Mouse (Mus musculus): ENCODE results near the gene Dmwd.

Dmwd gene

DNA sequence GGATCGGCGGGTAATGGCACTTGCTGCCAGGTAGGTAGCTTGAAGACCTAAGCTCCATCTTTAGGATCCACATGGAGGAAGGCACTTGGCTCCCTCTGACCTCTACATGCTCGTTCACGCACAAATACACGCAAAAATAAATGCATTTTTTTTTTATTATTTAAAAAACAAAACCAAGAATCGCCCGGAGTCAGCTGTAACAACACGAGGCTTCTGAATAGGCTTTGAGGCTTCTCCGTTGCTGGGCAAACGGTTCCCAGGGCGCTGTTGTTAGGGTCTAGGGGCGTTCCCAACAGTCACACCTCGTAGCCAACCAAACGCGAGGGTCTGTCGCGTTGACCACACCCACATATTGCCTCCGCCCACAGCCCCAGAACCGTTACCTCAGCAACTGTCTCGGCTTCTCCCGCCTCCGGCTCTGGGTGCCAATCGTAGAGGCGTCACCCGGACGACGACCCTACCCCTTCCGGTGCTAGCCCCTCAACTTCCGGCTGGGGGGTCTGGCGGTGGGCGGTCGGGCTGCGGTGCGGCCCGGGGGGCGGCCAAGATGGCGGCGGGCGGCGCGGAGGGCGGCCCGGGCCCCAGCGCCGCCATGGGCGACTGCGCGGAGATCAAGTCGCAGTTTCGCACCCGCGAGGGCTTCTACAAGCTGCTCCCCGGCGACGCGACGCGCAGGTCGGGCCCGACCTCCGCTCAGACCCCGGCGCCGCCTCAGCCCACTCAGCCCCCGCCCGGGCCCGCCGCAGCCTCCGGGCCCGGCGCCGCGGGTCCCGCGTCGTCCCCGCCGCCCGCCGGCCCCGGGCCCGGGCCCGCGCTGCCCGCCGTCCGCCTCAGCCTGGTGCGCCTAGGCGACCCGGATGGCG is at the start of gene Dmwd:
Gene Dmwd, plus strand, starts transcription at position 505 of the 863 bp plus-strand sequence.
- peak; percentile 91 for DNase-seq (ENCODE audit: low spot score)

DNA sequence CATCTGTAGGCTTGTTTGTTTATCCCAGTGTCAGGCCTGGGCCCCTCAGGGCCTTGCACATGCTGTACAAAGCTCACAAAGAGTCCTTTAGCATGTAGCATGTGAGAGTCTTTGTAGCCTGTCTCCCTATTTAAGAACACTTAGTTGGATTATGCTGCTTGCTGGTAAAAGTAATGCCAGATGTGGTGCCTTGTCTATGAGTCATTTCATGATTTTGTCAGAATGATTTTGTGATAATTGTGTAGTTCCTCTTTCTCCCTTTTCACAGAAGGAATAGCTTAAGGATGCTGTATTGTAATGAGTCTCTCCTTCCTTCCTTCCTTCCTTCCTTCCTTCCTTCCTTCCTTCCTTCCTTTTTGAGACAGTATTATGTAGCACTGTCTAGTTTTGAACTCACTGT is 48.0 kb upstream of the Dmwd start:
- DNase-seq (ENCODE audit: low spot score): no peak

DNA sequence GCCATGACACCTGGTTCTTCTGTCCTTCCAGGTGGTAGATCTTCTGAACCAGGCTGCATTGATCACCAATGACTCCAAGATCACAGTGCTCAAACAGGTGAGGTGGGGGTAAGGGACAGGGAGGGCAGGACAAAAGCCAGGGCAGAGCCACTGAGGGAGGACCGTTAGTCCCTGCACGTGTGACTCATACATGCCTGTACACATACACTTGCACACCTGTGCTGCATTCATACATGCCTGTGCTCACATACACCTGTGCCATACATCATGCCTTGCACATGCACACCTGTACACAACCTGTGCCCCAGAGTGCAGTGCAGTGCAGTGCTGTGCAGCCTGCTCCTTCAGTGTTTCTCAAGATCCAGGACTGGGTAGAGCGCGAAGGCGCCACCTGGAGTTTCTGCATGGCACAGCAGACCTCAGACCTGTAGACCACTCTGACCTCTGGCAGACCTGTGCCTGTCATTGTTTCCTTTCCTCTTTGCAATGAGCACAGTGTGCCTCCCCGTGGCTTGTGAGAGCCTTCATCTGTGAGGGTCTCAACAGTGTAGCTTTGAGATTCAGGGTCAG is 46.9 kb upstream of the Dmwd start:
- peak; percentile 36 for DNase-seq (ENCODE audit: low spot score)

DNA sequence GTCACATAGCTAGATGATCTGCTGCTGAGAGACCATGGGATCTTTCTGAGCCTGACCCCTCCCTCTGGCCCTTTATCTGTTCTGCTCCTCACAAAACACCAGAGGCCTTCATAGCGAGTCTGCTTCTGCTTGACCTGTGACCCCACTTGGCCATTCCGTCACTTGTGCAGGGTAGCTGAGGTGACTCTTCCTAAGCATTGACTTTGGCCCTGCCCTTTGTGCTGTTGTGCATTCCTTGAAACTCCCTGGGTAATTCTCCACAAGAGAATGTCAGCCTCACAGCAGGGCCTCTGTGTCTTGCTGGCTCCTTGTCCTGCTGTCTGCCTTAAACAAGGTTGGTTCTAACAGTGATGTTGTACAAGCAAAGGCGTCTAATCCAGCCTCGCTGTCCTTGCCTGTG is 44.4 kb upstream of the Dmwd start:
- DNase-seq (ENCODE audit: low spot score): no peak

GRCm38 (mm10) chr7:19044616-19045015 is 31.4 kb upstream of the Dmwd start:
- no peak for DNase-seq (ENCODE audit: low spot score)

- peak; percentile 78 for DNase-seq (ENCODE audit: low spot score)
Observed at GRCm38 (mm10) chr7:19046286-19047069, 29.5 kb upstream of the Dmwd start.

DNA sequence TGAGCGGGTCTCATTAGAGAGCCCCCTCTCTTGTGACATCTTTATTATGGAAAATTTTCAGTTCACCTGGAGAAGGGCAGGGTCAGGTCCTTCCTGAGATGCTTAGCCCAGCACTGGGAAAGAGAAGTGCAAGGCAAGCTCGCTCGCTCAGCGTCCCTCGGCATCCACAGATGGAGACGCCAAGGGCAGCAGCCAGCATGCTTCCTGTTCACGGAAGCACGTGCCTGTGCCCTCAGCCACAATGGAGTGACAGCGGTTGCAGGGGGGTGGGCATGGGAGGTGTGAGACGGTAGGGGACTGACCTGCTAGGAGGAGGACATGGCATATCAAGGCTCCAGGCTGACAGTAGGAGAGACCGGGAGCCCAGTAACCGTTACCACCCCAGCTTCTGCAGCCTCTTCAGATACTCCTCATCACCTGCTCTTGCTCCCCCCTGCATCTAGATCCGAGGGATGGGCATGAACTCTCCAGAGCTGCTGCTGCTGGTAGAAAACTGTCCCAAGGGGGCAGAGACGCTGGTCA is 28.0 kb upstream of the Dmwd start:
- no peak for DNase-seq (ENCODE audit: low spot score)

- DNase-seq (ENCODE audit: low spot score): no peak
Observed at GRCm38 (mm10) chr7:19049252-19049651, 26.8 kb upstream of the Dmwd start.

DNA sequence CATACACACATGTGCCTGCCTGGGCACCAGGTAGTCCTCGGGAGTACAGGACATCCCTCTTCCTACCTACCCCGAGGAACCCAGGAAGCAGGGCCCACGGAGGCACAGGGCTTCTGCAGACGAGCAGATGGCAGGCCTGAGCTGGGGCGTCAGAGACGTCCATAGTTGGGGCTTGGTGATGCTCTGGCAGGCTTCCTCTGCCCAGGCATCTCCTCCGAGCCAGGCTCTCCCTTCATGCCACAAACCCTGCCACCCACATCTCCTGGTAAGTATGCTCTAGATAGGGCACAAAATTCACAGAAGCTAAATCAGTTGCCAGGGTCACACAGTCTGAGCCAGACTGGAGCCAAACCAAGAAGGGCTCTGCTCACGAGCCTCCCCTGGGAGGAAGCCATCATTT is 25.9 kb upstream of the Dmwd start:
- DNase-seq (ENCODE audit: low spot score): no peak

DNA sequence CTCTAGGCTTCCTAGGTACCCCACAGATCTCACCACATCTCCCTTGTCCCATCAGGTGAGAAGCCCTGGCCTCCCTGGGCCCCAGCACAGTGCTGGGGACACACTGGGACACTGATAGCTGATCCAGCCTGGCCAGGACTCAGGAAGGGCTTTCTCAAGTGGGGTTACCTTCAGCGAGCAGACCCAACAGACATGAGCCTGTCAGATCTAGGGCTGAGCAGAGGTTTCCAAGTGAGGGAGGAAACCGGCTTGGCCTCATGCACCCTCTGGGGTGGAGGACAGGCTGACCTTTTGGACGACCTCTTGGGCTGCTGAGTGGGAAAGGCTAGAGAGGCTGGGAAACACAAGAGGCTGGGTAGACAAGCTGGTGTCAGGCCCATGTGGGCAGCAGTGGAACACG is 24.9 kb upstream of the Dmwd start:
- DNase-seq (ENCODE audit: low spot score): no peak

DNA sequence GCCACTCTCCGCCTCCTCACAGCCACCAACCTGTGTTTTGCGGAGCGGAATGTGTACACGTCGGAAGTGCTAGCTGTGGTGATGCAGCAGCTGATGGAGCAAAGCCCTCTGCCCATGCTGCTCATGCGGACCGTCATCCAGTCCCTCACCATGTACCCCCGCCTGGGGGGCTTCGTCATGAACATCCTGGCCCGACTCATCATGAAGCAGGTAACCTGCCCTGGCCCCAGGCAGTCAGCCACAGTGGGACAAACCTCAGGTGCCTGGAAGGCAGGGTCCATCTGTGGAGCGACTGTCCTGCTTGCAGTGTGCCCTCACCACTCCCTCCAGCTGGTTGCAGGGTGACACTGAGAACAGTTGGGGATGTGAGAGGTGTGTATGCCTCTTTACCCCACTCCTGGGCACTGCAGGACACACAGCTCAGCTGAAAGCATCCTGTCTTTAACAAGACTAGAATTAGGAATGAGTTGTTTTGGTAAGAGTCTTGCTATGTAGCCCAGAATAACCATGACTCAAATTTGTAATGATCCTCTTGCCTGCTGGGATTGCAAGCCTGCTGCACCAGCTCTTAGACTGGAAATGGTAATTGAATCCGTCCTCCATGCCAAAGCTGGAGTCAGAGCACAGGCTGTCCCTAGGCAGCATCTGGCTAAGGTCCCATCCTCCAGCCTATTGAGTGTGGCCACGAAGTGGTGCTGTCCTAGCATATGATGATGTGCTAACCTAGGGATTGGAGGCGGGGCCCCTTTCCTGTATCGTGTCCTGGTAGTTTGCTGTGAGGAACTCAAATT is 23.5 kb upstream of the Dmwd start:
- no peak for DNase-seq (ENCODE audit: low spot score)

GRCm38 (mm10) chr7:19053136-19053532 is 22.9 kb upstream of the Dmwd start:
- no peak for DNase-seq (ENCODE audit: low spot score)

GRCm38 (mm10) chr7:19054047-19054776 is 21.8 kb upstream of the Dmwd start, which contains the start of gene Rsph6a:
Rsph6a (plus strand) TSS chr7:19054690.
- DNase-seq (ENCODE audit: low spot score): no peak

- DNase-seq (ENCODE audit: low spot score): no peak
Observed at GRCm38 (mm10) chr7:19054777-19055076, 21.3 kb upstream of the Dmwd start.

DNA sequence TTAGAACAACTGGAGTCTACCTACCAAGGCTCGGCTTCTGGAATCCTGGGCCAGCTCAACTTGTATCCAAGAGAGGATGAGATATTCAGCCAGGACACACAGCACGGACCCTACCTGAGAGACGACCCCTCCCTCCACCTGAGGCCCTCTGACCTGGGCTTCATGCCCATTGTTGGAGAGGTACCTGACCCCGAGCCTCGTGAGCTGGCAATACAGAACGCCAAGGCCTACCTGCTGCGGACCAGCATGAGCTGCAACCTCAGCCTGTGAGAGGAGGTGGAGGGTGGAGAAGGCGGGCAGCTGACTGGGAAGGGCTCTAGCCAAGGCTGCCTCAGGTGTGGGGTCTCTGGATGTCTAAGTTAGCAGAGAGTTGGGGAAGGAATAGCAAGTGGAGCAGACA is 20.9 kb upstream of the Dmwd start:
- no peak for DNase-seq (ENCODE audit: low spot score)

- DNase-seq (ENCODE audit: low spot score): no peak
Observed at GRCm38 (mm10) chr7:19057405-19057804, 18.6 kb upstream of the Dmwd start.

- no peak for DNase-seq (ENCODE audit: low spot score)
Observed at GRCm38 (mm10) chr7:19065896-19066295, 10.1 kb upstream of the Dmwd start.

DNA sequence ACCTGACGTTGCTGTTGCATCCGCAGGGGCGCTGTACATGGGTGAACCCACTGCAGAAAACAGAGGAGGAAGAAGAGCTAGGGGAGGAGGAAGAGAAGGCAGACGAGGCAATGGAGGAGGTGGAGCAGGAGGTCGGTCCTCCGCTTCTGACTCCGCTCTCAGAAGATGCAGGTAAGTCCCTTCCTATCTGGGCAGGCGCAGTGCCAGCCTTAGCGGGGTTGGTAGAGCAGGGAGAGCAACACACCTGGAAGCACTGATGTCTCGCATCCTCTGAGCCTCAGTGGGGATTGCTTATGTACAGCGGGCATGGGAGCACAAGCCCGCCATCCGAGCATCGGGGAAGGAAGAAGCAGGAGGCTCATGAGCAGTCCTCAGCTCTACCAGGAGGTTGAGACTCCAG is 9.0 kb upstream of the Dmwd start:
- no peak for DNase-seq (ENCODE audit: low spot score)

GRCm38 (mm10) chr7:19067935-19068334 is 8.1 kb upstream of the Dmwd start:
- no peak for DNase-seq (ENCODE audit: low spot score)

- peak; percentile 78 for DNase-seq (ENCODE audit: low spot score)
Observed at GRCm38 (mm10) chr7:19068707-19069106, 7.3 kb upstream of the Dmwd start.

GRCm38 (mm10) chr7:19069500-19069899 is 6.5 kb upstream of the Dmwd start:
- DNase-seq (ENCODE audit: low spot score): no peak

All from adipocyte (in vitro differentiated cells).